ENCODE assay signal across 17 mouse cellular contexts in the genomic region with DNA sequence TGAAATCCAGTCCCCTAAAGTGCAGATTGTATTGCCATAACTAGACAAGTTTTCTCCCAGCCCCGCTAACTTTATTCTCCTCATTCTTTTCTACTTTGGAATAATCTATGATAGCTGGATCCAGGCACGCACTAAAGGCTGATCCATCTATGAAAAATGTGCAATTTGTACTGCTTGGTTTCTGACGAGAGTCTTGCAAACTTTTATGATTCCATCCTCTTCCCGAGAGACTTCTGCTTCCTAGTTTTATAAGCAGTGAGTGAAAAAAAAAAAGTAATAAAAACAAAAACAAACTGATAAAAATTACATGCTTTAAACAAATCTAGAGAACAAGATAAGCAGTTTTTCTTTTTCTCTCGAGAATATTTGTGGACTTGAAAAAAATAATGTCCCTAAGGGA.
DNase-seq lines count a peak whose midpoint lies in the region; ATAC-seq and TF ChIP-seq lines count a peak whose summit lies in the region.
"Had no signal": no experiment of that assay in that cellular context is flagged by ENCODE, and none has a peak within 500 bp of the region (broad histone marks: within the 10 kb centered on the region; RNA-seq: fewer than 3 reads in every experiment).

No protein-coding gene starts in this region.

- no peaks in the 10 kb centered on the region for H3K9me3 ChIP-seq in heart, embryonic 10.5 days
- no peaks in the 10 kb centered on the region for H3K9me3 ChIP-seq in kidney, embryonic 15.5 days (replicated peaks)
- no peaks in the 10 kb centered on the region for H3K9me3 ChIP-seq in hindbrain, embryonic 11.5 days (ENCODE audit: control insufficient read depth, low read length)
- H3K9me3 ChIP-seq: heart, embryonic 13.5 days; liver, embryonic 13.5 days had no signal

- no peak for ATAC-seq in kidney, embryonic 15.5 days (replicated peaks; ENCODE audit: low FRiP score)
- no peak for ATAC-seq in hindbrain, embryonic 11.5 days (ENCODE audit: low FRiP score)
- ATAC-seq: forebrain, postnatal 0 days had no signal

- H3K79me2 ChIP-seq in heart, adult 2 months (replicated peaks; ENCODE audit: control insufficient read depth, insufficient read depth, low read length) = no peaks in the 10 kb centered on the region

- no peak for TF ChIP-seq POLR2A in heart, adult 2 months (IDR thresholded peaks at IDR 0.05; ENCODE audit: insufficient read depth, low read depth, low read length)

- no peaks in the 10 kb centered on the region for H3K27me3 ChIP-seq in heart, adult 2 months (ENCODE audit: control insufficient read depth, insufficient read depth, low read length)
- H3K27me3 ChIP-seq in heart, embryonic 10.5 days (ENCODE audit: insufficient read depth, poor library complexity, severe bottlenecking) = no peaks in the 10 kb centered on the region
- no peaks in the 10 kb centered on the region for H3K27me3 ChIP-seq in kidney, embryonic 15.5 days
- H3K27me3 ChIP-seq in hindbrain, embryonic 11.5 days (ENCODE audit: control insufficient read depth, insufficient read depth, low read length) = no peaks in the 10 kb centered on the region
- H3K27me3 ChIP-seq: heart, embryonic 13.5 days; liver, embryonic 13.5 days had no signal

- H3K27ac ChIP-seq in heart, adult 2 months = peak overlapping the region; percentile 78
- H3K27ac ChIP-seq in heart, embryonic 10.5 days = no peak overlapping the region
- H3K27ac ChIP-seq in kidney, embryonic 15.5 days = peak overlapping the region; percentile 87
- H3K27ac ChIP-seq in hindbrain, embryonic 11.5 days (ENCODE audit: low read depth, low read length) = no peak overlapping the region
- H3K27ac ChIP-seq: heart, embryonic 13.5 days; layer of hippocampus, adult 2 months; left cerebral cortex, adult 2 months; liver, embryonic 13.5 days had no signal

- H3K4me3 ChIP-seq in heart, adult 2 months = no peak overlapping the region
- H3K4me3 ChIP-seq in heart, embryonic 10.5 days = no peak overlapping the region
- H3K4me3 ChIP-seq in kidney, embryonic 15.5 days (replicated peaks) = no peak overlapping the region
- H3K4me3 ChIP-seq in hindbrain, embryonic 11.5 days (ENCODE audit: low read depth, low read length) = no peak overlapping the region
- H3K4me3 ChIP-seq: heart, embryonic 13.5 days; layer of hippocampus, adult 2 months; left cerebral cortex, adult 2 months; liver, embryonic 13.5 days had no signal

- 48% methylated on average over 5 of the region's 5 CpGs for WGBS in heart, adult 2 months
- 66% methylated on average over 5 of the region's 5 CpGs for WGBS in heart, embryonic 10.5 days
- WGBS in kidney, embryonic 15.5 days = 53% methylated on average over 5 of the region's 5 CpGs
- 81% methylated on average over 5 of the region's 5 CpGs for WGBS in hindbrain, embryonic 11.5 days

- H3K4me2 ChIP-seq in kidney, embryonic 15.5 days = no peak overlapping the region
- H3K4me2 ChIP-seq in hindbrain, embryonic 11.5 days (replicated peaks; ENCODE audit: low read depth, low read length) = no peak overlapping the region
- H3K4me2 ChIP-seq: liver, embryonic 13.5 days had no signal

- H3K36me3 ChIP-seq in heart, adult 2 months (ENCODE audit: control insufficient read depth, insufficient read depth, low read length) = no peaks in the 10 kb centered on the region
- no peaks in the 10 kb centered on the region for H3K36me3 ChIP-seq in heart, embryonic 10.5 days
- no peaks in the 10 kb centered on the region for H3K36me3 ChIP-seq in kidney, embryonic 15.5 days
- no peaks in the 10 kb centered on the region for H3K36me3 ChIP-seq in hindbrain, embryonic 11.5 days (ENCODE audit: control insufficient read depth, insufficient read depth, low read length)
- H3K36me3 ChIP-seq: heart, embryonic 13.5 days; liver, embryonic 13.5 days had no signal

- no peak overlapping the region for H3K9ac ChIP-seq in heart, adult 2 months (ENCODE audit: low read depth, low read length)
- no peak overlapping the region for H3K9ac ChIP-seq in kidney, embryonic 15.5 days
- no peak overlapping the region for H3K9ac ChIP-seq in hindbrain, embryonic 11.5 days (ENCODE audit: low read depth, low read length)
- H3K9ac ChIP-seq: forebrain, postnatal 0 days; heart, embryonic 13.5 days; liver, embryonic 13.5 days had no signal

- no peaks in the 10 kb centered on the region for H3K4me1 ChIP-seq in heart, adult 2 months (ENCODE audit: control insufficient read depth, insufficient read depth, low read length)
- no peaks in the 10 kb centered on the region for H3K4me1 ChIP-seq in heart, embryonic 10.5 days
- 0 out of 2 replicates have a peak, but pooled peaks cover 5% of the 10 kb centered on the region for H3K4me1 ChIP-seq in kidney, embryonic 15.5 days
- no peaks in the 10 kb centered on the region for H3K4me1 ChIP-seq in hindbrain, embryonic 11.5 days (replicated peaks; ENCODE audit: control insufficient read depth, insufficient read depth, low read length)
- H3K4me1 ChIP-seq: liver, embryonic 13.5 days had no signal

- intact Hi-C loops in heart, adult 2 months (cut with DNase I) = no loop called here

- DNase-seq in heart, adult 2 months = no peak
- DNase-seq in heart, embryonic 10.5 days (ENCODE audit: low spot score) = no peak
- DNase-seq in kidney, adult 11 months = no peak
- peak; percentile 24 for DNase-seq in adipocyte (ENCODE audit: low spot score)
- DNase-seq in kidney, postnatal 14 days = peak; percentile 35
- no peak for DNase-seq in hindbrain, embryonic 11.5 days (ENCODE audit: low spot score)
- DNase-seq in cerebellum, postnatal 10 days = no peak
- DNase-seq: adrenal gland, postnatal 10 days; cerebellum, adult 11 months; forebrain, postnatal 0 days; liver, embryonic 13.5 days; midbrain, embryonic 14.5 days; thymus, adult 18-20 months had no signal

- no peak for TF ChIP-seq CTCF in heart, adult 2 months (IDR thresholded peaks at IDR 0.05)

- TF ChIP-seq EP300 in heart, adult 2 months (IDR thresholded peaks at IDR 0.05; ENCODE audit: insufficient read depth, low read depth, low read length) = no peak

Comparison
In these comparisons a context has a peak if more than half of its experiments do, and no peak if none do; other contexts are left out.
1. DNase-seq: peak in adipocyte (single experiment) and kidney, postnatal 14 days (single experiment); none in heart, adult 2 months (0 of 2), heart, embryonic 10.5 days (single experiment), kidney, adult 11 months (single experiment), hindbrain, embryonic 11.5 days (single experiment) and cerebellum, postnatal 10 days (0 of 2).
2. H3K27ac ChIP-seq: peak in heart, adult 2 months (single experiment) and kidney, embryonic 15.5 days (single experiment); none in heart, embryonic 10.5 days (single experiment) and hindbrain, embryonic 11.5 days (single experiment).